Mouse (Mus musculus) CH12F3 (cell line): ENCODE data around the gene Gm20715.
"Not testable (repeated sequence)": the region's sequence is repeated elsewhere in the genome, so short reads cannot be mapped to it uniquely, and the experiment has no call there.

Source experiments
- in situ Hi-C: fragments of 300-500 bp; cut with MboI; formaldehyde crosslinking; loops from 2 replicates; pipeline ENCODE4 v1.14.3; 2020; ENCODE audit warnings: low sequenced_read_pairs

Gene Gm20715

DNA sequence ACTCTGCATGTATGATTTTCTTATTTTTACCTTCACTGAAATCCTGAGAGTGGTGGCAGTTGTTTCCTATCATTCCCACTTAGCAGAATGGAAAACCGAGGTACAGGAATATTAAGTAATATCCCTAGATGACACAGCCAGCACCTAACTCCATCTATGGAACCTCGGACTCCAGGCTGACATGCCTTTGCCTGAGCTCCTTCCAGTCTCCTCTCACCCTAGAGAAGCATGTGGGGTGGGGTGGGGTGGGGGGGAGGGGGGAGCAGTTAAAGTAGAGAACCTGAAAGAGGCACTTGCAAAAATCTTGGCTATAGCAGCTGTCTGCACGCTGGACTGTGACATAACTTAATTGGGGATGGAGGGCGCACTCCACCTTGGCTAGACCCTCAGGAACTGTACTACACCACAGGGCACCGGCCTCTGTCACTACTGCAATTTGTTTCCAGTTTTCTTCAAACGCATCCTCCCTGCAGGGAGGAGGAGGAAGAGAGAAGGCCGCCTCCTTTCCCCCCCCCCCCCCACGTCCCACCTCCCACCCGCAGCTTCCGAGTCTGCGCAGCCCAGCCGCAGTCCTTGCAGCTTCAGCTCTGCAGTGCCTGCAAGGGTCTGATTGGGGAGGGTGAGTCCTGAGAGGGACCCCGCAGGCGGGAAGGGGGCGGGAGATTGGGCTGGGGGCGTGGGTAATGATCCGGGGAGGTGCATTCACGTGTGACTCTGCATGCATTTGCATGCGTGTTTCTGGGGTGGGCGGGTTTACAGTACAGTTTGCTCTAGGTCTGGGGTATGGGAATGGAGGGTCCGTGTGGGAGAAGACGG lies 4.8 kb downstream of the Gm20715 start:
- in situ Hi-C loops, result no loop called here

DNA sequence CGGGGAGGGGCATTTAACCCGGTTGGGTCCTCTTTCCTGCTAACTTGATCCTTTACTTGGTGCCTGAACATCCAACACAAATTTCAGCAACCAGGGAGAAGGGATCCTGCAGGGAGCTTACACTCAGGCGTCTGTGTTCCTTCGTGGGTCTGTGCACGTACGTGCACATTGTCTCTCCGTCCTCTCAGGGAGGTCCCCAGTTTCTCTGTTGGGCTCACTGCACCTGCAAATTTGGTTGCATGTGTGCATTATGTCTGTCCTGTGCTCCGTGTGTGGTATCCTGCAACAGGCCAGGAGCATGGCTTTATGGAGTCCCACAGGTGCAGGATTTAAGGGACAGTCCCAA lies 5.3 kb downstream of the Gm20715 start:
- in situ Hi-C loops, result no loop called here

DNA sequence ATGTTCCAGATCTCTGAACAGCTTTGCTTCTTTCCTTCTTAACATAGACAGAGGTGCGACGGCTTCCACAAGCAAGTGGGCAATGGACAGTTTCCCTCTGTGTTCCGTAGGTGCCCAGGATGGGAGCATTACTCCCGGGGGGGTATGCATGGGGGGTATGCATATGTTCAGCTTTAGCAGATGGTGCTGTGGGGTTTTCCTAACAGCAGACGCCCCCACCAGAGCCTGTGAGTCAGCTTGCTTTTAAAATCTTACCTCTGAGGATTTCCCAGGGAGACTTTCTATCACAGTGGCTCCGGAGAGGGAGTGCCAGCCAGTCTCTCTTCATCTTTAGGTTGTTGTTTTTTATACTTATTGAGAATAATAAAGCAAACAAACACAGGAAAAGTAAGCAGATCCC lies 9.8 kb downstream of the Gm20715 start:
- in situ Hi-C loops, result no loop called here

DNA sequence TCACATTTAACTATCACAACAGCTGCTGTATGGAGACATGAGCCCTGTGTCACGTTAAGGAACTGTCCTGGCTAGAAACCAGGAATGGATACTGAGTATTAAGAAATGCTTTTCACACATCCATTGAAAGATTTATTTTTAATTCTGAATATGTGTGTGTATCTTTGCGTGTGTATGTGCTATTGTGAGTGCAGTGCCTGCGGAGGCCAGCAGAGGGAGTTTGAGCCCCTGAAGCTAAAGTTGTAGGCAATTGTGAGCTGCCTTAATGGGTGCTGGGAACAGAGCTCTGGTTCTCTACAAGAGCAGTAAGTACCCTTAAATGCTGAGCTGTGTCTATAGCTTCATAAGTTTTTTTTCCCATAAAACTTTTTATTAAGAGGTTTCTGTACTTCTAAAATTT lies 19.3 kb downstream of the Gm20715 start:
- in situ Hi-C loops, result no loop called here

DNA sequence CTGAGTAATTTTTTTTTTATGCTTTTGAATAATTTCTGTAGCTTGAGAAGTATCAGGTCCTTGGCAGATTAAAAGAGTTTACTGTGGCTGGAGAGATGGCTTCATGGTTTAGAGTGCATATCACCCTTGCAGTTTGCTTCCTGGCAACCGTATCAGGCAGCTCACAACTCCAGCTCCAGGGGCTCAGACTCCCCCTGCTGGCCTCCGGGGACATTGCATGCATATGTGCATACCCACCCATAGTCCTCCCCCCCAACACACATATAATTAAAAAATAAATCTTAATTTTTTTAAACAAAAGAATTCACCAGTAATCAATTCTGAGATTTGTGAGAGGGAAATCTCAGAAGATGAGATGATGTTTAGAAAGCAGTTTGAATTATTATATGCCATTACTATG lies 20.3 kb downstream of the Gm20715 start:
- in situ Hi-C loops, result no loop called here

DNA sequence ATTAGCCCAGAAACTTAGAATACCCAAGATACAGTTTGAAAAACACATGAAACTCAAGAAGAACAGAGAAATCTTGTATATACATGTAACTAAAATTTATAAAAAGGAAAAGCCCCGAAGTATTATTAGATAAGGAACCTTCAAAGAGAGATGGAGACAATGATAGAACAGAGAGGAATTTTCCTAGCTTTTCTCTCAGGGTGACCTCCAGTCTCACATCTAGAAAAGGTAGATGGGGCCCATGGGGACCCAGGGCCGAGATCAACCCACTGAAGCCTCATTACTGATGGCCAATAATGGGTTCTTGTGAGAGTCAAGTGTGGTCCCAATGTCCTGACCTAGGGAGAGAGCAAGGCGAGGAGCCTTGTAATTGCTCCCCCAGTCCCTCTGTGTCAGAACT lies 28.3 kb downstream of the Gm20715 start, which contains the start of gene Olfr1344:
TSS of gene Olfr1344 (plus strand) at position 301 of the 400 bp plus-strand sequence.
- in situ Hi-C loops, result no loop called here

DNA sequence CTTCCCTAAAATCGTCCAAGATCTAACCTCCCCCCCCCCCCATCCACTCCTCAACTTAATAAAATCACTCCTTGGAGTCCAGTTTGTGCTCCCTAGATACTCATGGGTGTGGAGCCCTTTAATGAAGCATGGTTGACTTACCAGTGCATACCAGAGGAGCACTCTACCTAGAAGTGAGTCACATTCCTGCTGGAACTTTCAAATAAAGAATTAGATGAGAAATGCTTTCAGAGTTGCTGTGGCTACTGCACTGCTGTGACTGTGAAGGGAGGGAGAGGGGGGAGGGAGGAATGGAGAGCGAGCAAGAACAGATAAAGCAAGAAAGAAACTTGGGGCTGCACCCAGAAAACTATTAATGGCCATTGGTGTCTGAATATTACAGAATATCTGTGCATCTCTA lies 31.1 kb downstream of the Gm20715 start:
- in situ Hi-C loops, result no loop called here

DNA sequence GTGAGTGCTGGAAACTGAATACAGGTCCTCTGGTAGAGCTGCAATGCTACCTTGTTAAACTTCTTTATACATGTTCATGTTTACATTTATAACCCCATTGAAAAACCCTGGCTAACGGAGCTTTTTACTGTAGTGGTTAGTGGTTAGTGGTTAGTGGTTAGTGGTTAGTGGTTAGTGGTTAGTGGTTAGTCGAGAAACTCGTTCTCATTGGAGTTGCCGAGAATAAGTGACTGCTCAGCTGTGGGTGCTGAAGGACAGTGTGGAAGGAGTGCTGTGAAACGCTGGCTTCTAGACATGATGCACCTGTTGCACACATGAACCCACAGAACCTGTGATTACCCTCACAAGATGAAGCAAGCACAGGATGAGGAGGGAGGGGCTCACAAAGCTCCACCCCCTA lies 37.7 kb downstream of the Gm20715 start:
- in situ Hi-C loops, result no loop called here

DNA sequence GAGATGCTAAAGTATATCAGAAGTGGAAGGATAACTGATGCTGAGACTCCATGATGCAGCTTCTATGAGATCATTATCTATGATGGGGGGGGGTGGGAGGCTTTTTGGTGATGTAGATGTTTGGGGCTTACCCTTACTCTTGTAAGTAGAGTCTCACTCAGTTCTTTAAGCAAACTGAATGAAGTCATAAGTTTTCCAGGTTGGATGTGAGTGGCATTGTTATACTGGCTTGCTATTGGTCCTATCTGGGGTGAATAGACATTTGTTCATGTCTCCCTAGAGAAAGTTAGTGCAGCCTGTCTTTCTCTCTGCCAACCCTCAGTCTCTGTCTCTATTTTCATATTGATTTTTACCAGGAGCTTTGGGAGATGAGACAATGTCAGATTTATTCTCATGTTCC lies 45.8 kb downstream of the Gm20715 start, which contains the start of gene Olfr1336:
TSS of gene Olfr1336 (plus strand) at position 301 of the 400 bp plus-strand sequence.
- in situ Hi-C loops, result no loop called here

DNA sequence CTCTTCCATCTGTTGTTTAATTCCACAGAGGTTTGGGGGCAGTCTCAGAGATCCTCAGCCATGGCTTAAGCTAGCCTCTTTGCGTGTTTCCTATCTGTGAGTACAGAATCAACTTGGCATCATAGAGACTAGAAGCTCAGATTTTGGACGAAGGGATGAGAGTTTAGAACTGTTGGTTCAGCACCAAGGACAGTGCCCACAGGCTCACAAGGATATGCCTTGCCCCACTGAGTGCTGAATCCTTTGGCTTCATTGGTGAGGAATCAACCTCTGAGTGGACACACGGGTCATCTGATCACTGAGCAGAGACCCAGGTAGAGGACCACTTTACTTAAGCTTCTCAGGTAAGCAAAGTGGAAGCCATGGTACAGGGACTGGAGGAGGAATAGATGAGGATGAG lies 46.3 kb downstream of the Gm20715 start:
- in situ Hi-C loops, result no loop called here

DNA sequence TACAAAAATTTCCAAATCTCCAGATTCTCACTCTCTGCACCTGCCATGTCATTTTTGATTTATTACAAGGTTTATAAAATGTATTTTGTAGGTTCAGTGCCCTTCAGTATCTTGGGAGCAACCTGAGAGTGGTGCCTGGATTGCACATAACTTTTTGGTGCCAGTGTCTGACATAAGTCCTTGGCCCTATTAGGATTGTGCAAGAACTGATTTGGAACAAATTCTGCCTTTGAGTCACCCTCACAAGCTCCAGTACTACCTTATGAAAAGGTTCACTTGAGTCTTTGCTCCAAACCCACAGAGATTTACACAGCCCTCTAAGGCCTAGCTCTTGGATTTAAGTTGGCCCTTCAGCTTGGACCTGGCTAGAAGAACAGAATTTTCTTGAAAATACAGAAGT lies 56.9 kb downstream of the Gm20715 start, which contains the start of gene Olfr1346:
TSS of gene Olfr1346 (plus strand) at position 151 of the 400 bp plus-strand sequence.
- in situ Hi-C loops, result no loop called here

DNA sequence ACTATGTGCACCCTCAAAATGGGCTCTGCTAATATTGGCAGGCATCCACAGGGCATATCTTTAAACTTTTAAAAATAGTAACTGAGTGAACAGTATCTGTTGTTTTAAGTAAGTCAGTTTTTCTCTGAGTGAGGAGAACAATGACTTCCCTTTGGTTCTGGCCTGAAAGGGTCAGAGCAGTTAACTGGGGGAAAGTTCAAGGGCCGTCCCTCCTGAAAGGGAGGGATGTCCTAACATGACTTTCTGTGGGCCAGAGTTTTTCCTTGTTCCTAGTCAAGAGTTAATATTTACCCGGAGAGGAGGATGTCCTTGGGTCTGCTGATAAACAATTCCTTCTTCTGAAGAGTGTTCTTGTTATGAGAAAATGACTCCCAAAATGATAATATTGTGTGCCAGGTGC lies 67.6 kb downstream of the Gm20715 start:
- in situ Hi-C loops, result not testable (repeated sequence)

DNA sequence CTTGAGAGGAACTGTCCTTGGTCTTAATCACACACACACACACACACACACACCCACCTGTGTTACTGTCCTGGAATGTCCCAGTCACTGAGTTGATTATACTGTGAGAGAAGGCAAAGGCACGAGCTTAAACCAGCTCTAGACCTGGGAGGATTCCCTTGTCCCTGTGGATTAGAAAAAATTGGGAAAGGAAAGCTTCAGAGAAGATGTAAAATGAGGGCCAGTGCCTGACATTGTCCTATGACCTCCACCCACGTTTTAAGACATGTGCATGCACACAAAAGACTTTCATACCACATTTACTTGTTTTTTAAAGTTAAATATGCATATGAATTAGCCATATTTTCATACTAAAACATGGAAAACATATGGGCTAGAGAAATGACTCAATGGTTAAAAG lies 76.8 kb downstream of the Gm20715 start, which contains the start of gene Olfr5:
TSS of gene Olfr5 (minus strand) at position 101 of the 400 bp plus-strand sequence.
- in situ Hi-C loops, result no loop called here
